Mouse (Mus musculus) 416B (cell line): Measurements from ENCODE around the gene Wsb2.
A peak's percentile ranks its signal among the peaks of the same experiment; 100 is the strongest.
"Not testable (repeated sequence)": the region's sequence is repeated elsewhere in the genome, so short reads cannot be mapped to it uniquely, and the experiment has no call there.

Experiments used
- DNase-seq: peaks from one replicate; pipeline ENCODE4 v3.0.0; 2011; ENCODE audit warnings: low read depth

The Wsb2 gene

DNA sequence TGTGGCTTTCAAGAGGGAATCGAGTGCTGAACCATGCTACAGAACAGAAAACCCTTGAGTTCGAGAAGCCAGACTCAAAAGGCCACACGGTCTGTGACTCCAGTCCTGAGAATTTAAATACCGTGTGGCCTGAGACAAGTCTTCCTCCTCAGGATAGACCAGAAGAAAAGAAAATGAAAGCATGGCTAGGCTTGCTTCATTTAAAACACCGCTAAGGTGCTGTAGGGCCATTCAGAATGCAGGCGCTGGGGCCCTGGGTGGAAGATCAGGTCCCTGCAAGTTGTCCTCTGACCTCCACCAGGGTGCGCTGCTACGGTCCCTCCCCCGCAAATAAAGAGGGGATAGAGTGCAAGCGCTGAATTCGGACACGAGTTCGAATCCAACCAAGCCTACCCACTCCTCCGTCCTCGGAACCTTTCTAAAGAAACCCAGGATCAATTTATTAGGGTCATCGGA, 31.2 kb downstream of the Wsb2 start:
- DNase-seq = peak; percentile 89

DNA sequence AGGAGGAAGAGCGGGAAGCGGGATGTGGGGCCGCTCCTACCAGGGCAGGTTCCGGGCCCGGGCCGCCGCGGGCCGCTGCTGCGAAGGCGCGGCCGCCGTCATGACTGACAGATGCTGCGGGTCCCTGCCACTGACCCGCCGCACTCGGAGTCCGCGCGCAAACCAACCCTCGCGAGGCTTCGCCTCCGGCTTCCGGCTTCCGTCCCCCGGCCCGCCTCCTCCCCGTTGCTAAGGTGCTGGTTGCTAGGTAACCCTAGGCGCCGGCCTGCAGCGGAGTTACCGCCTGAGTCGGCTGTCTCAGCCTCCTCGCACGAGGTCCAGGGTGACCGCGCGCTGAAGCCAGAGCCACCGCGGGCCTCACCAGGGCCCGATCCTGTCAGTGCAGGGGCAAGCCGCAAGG, 31.8 kb downstream of the Wsb2 start, which contains the start of gene Rfc5:
Gene Rfc5, minus strand, starts transcription at position 171 of the 400 bp plus-strand sequence.
- peak; percentile 97 for DNase-seq

DNA sequence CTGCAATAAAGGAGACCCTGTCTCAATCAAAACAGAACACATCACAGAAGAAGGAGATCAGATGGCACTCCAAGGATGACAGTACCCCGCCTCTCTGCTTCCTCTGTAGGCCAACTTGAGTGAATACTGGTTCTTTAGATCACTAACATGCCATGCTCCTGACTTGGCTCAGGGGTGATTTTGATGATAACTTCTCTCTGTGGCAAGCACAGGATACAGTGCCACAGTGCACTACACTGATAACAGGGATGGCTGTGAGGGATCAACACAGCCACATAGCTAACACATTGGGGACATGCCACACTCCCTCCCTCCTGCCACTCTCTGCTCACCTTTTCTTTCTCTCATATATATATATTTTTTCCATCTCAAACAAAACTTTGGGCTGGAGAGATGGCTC, 33.8 kb downstream of the Wsb2 start:
- DNase-seq = peak; percentile 52

DNA sequence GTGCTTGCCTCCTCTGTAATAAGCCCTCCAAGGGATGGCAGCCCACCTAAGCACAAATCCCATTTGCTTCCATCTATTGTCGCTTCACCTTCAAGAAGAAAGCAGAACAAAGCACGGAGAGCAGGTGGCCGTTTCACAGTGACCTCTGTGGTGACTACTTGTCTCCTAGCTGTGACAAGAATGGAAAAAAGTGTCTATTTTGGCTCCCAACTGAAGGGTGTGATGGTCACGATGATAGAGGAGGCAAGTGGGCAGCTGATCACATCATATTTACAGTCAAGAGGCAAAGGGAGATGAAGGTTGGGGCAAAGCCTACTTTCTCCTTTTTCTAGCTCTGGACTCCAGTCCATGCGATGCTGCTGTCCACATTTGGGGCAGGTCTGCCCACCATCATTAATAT, 38.7 kb downstream of the Wsb2 start:
- no peak for DNase-seq

DNA sequence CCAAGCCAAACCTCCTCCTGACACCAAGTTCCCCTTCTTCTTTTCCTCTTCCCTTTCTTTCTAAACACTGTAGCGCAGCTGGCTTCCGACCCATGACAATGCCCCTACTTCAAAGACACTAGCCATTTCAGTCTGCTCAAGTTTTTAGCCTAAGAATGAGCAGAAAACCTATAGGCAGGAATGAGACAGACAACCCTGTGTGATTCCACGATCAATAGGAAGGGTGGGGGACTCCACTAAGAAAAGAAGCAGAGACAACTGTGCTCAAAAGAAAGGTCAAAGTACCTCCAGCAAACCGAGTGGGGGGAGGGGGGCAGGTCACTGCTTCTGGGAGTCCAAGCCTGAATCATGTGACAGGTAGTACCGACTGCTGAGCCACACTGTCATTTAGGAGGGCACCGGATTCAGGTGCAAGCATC, 39.5 kb downstream of the Wsb2 start:
- DNase-seq = no peak

DNA sequence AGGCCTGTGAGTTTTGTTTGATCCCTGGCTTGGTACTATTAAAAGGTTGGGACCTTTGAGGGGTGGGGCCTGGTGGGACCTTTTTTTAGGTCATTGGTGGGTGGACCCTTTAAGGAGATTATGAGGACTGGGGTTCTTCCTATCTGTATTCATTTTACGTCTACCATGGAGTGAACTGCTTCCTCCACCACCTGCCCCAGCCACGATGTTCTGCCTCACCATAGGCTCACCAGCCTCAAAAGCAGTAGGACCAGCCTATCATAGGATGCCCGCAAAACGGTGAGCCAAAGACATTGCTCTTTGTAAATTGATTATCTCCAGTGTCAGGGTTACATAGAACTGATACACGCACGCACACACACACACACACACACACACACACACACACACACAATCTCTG, 40.3 kb downstream of the Wsb2 start:
- no peak for DNase-seq

DNA sequence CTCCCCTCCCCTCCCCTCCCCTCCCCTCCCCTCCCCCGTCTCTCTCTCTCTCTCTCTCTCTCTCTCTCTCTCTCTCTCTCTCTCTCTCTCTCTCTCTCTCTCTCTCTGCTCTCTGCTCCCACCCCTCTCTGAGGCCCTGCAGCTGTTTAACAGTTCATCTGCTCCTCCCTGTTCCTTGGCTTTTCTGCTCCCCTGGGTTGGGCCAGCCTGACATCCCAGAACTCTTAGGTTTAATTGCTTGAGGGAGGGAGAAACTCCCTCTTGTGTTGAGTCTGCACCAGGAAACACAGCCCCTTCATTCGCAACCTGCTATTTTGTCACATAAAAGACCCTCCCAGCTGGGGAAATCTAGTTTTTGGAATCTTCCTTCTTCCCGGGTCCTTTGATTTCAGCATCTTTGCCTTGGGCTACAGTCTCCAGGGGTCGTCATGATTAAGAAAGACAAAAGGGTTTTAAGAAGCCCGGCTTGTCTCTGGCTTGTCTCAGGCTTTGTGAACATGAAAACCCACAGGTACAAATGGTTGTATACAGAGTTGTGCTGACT, 41.0 kb downstream of the Wsb2 start:
- no peak for DNase-seq

DNA sequence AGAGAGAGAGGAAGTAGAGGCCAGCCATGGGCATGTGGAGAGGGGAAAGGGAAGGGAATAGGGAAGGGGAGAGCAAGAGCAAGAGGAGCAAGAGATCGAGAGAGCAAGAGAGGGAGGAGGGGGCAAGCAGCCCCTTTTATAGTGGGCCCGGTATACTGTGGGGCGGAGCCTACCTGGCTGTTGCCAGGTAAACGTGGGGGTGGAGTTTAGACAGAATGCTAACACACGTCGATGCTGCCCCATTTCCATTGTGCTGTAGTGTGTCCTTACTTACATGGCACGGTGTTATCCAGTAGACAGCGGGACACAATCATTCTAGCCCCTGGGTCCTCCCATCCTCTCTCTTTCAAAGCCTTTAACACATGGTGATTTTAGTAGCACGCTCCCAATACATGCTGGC, 42.2 kb downstream of the Wsb2 start:
- no peak for DNase-seq

DNA sequence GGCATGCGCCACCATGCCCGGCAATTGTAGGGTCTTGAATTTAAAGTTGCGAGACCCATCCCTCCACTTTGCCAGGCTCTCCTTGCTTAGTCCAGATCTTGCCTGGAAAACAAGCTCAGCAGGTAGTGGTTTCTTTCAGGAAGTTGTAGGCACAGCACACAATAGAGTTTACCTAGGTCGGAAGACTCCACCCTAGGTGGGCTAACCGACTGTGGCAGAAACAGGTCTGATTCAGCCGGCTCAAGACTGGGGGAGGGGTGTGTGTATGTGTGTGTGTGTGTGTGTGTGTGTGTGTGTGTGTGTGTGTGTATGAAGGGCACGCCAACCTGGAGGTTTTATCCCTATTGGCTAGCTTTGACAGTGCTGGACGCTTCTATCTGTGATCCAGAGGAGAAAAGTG, 46.5 kb downstream of the Wsb2 start:
- DNase-seq = no peak

DNA sequence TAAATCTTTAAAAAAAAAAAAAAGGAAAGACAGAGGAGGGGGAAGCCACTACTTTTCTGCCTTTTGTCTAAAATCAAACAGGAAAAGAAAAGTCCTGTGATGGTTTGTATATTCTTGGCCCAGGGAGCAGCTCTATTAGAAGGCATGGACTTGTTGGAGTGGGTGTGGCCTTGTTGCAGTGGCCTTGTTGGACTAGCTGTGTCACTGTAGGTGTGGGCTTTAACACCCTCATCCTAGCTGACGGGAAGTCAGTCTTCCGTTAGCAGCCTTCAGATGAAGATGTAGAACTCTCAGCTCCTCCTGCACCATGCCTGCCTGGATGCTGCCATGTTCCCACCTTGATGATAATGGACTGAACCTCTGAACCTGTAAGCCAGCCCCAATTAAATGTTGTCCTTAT, 47.6 kb downstream of the Wsb2 start:
- not testable (repeated sequence) for DNase-seq

DNA sequence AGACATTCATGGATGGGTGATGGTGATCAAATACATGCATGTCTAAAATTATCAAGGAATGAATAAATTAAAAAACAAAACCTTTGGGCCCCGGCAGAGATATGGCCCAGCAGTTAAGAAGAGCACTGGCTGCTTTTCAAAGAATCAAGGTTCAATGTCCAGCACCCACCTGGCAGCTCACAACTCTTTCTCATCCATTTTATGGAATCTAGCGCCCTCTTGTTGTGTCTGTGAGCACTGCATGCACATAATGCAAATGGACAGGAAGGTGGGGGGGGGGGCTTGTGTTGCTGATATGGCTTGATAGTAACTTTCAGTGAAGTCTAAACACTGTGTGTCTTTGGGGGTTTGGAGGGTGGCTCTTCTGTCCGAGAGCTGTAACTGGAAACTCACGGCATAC, 51.1 kb downstream of the Wsb2 start:
- DNase-seq = peak; percentile 71

DNA sequence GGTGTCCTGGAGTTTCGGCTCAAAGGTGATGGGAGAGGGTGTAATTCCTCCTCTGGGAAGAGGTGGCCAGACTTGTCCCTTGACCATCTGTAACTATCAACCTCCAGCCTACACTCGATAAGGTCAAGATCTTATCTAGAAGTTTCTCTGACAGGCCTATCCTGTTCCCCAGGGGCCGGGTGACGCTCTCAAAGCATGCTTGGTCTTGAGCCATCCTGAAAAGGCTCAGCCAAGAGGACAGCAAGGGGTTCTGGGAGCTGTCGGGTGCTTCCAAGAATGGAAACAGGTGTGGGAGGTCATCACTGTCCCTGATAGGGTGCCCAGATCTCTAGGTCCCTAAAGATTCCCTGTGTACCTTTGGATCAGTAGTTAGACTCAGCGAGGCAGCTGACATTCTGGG, 52.3 kb downstream of the Wsb2 start:
- DNase-seq = no peak

DNA sequence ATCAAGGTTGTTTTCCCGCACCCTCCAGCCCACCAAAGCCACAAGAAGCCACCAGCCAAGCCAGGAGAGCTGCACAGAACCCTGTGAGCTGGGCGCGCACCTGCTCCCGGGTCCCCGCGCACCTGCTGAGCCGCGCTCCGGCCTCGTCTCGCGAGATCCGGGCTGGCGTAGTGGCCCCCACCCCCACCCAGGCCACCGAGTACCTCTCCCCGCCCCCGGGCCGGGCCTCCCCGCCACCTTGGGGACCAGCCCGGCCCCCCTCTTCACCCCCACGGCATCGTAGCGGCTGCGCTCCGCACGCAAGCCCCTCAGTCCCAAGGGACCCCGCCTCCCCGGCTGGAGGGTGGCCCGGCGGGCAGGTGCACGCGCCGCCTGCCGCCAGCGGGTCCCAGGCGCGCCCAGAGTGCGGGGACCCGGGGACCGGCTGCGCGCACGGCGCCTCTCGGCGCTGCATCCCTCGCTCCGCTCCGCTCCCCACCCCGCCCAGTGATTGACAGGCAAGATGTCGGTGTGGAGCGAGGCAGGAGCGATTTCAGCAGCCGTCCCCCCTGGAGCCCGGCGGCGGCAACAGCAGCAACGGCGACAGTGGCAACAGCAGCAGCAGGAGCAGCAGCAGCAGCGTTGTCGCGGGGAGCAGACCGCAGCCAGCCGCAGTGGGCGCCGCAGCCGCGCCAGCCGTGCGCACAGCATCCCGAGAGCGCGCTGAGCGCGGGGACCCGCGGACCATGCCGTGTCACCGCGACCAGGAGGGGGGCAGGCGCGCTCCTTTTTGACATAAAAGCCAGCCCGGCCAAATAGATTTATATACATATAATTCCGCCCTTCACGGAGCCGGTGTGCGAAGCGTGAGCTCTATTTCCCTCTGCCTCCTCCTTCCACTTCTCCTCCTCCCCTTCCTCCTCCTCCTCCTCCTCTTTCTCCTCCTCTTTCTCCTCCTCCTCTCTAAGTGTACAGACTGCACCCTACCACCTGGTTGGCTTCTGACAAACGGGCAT, 56.7 kb downstream of the Wsb2 start, which contains the start of gene Ksr2:
Gene Ksr2, plus strand, starts transcription at position 494 of the 995 bp plus-strand sequence.
- DNase-seq = no peak

DNA sequence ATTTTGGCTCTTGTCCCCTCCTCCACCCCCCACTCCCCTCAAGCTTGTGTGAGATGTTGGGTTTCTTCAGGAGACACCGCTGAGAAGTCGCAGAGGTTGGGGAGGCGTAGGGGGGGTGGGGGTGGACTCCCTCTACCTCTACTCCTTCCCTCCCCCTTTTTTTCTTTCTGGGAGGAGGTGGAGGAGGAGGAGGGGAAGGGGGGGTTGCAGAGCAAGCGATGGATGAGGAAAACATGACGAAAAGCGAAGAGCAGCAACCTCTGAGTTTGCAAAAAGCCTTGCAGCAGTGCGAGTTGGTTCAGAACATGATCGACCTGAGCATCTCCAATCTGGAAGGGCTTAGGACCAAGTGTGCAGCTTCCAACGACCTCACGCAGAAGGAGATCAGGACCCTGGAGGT, 57.5 kb downstream of the Wsb2 start:
- DNase-seq = no peak

DNA sequence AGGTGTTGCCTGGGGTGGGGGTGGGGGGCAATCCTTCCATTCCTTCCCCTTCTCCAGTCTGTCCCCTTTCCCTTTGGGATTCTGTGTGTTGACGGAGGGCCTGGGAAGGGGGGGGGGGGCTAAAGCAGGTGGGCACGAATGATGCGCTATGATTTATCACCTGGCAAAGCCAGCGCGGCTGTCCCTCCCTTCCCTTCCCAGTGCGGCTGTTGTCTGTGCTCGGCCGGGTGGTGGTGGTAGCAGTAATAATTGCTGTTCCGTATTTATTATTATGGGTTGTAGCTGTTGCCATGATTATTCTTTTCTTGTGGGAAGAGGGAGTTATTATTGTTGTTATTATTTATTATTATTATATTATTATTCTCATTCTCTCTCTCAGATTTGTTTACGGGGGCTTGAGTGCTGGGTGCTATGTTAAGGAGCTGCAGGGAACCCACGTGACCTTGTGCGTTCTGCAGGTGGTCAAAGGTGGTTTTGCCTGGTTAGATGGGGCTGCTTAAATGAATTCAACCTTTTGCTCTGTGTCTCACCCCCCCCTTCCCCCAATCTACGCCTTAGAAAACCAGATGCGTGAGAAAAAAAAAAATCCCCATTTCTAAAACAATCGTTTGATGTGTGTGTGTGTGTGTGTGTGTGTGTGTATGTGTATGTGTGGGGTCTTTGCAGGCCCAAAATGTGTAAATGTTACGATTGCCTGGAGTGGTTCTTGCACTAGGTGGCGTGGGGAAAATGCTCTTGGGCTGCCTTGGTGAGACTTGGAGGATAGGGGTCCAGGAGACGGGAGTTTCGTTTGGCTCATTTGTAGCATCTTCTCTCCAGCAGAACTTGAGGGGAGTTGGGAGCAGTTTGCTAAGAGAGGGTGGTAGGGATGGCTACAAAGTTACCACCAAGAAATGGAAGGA, 58.2 kb downstream of the Wsb2 start:
- no peak for DNase-seq

DNA sequence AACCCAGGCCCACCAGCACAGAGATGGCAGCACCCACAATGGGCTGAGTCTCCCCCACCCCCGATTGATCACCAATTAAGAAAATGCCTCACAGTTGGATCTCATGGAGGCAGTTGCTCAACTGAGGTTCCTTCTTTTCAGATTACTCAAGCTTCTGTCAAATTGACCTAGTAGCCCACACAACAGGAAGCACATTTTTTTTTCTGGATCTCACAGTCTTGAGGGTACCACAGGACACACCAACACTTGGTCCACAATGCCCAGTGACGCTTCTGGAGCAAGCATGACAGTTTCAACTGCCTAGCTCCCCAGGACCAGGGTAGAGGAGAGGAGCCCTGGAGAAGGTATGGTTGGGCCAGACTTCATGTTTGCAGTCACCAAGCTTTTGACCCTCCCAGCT, 60.3 kb downstream of the Wsb2 start:
- DNase-seq = peak; percentile 66
